Mouse (Mus musculus): Measurements from ENCODE around the gene Pakap.

The Pakap gene

DNA sequence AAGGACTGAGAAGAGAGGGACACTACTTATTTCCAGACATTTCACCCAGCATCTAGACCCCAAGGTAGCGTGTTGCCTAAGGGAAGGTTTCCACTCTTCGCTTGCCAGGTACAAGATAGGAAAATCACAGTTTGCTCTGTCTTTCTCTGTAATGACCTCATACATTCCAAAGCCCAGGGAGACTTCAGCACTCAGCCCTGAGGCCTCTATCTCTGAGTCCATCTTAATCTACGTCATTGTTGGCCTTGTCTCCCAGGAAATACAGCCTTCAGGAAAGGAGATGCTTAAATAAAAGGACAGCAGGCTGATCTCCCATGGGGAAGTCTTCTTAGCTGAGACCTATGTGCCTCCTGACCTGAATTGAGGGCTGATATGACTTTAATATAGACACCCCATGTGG, 234.4 kb downstream of the Pakap start:
- no peak for DNase-seq (ENCODE audit: low spot score)

DNA sequence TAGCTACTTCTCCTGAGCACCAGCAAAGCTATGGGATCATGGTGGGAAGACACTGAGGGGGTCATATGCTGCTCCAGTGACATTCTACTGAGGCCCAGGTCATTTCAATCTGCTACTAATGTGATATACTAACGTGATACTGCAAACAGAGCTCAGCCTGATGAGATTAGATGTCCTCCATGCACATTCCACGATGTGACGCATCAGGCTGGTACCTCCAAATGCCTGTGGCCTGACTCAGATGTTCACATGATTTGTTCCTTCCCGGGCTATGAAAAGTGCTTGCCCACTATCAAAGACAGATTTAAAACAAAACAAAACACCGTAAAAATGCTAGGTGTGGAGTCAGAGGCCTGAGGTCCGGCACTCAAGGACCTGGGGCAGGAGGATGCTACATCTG, 236.9 kb downstream of the Pakap start:
- no peak for DNase-seq (ENCODE audit: low spot score)

DNA sequence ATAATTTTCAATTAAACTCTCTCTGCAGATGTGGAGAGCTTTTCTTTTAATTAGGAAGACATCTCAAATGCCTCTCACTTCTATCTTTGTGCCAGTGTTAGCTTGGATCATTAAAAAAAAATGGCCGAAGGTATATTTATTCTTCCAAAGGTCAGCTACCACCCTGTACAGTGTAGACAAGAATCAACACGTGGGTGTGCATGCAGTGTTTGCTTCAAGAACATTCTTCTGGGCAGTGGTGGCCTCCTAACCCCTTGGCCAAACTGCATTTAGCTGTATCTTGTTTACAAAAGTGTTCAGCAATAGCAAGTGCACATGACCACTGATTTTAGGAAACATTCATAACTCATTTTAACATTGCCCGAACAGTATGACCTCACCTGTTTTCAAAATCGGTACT, 241.5 kb downstream of the Pakap start:
- DNase-seq (ENCODE audit: low spot score): no peak

DNA sequence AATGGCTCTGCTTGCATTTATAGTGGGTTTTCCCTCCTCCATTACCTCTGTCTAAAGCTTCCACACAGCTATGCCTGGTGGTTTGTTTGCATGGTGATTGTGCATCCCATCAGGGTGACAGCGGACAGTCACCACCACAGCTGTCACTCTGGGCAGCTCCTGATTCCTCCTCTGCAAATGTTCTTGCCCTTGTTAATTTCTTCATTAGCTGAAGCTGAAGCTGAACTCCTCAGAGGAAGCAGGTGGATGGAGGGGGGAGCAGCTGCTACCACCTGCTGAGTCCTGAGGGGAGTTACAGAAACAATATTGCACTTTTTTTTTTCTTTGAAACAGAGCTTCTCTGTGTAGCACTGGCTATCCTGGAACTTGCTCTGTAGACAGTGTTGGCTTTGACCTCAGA, 244.1 kb downstream of the Pakap start:
- no peak for DNase-seq (ENCODE audit: low spot score)

DNA sequence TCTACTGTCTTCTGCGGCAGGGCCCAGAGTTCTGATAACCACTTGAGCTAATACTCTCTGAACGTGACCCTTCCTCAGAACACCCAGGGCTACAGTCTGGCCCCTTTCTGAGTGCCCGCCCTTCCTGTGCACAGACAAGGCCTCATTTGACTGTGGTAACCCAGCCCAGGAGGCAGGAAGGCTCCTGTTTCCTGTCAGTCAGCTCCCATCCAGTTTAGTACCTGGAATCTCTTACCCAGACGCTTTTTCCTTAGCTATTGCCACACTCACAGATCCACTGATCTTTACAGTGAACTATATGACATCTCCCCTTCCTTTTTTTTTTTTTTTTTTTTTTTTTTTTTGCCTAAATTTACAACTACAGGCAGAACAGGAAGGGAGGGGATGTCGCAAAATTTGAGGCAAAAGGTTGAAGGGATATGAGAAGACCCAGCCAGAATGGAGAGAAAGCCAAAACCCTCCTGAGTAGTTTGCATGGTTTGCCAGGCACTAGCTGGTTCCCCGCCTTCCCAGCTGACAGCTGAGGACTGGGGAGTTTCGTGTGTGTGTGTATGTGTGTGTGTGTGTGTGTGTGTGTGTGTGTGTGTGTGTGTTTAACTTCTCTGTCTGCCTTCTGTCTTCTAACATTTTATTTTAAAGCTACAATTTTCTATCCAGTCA, 245.1 kb downstream of the Pakap start:
- DNase-seq (ENCODE audit: low spot score): no peak

DNA sequence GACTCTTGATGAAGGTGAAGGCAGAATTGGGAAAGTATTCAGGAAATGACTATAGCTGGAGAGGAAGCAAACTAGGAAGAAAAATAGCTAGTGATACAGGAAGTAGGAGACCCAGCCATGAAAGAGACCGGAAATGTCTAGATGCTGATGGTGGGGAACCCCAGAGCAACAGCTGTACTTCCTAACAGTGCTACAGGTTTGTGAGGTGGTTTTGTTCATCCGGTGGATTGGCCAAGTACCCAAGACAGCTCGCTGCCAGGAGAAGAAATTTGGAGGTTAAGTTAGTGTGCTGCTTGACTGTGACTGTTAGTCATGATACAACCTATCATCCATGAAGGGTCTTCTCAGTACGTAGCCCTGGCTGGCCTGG, 245.6 kb downstream of the Pakap start:
- no peak for DNase-seq (ENCODE audit: low spot score)

DNA sequence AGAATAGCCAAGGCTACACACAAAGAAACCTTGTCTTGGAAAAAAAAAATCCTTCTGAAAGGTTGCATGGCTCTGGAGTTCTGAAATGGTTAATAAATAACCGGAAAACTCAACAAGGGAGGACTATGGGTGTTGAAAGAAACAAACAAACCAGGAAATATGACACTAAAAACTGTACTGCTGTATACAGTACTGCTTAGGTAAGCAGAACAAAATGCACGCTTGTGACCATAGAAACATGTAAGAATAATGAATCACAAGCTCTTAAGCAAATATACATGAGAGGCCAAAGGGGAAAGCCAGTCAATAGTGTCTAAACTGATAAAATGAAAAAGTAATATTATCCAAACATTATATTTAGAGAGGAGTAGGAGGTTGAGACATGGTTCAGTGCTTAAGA, 247.4 kb downstream of the Pakap start:
- no peak for DNase-seq (ENCODE audit: low spot score)

DNA sequence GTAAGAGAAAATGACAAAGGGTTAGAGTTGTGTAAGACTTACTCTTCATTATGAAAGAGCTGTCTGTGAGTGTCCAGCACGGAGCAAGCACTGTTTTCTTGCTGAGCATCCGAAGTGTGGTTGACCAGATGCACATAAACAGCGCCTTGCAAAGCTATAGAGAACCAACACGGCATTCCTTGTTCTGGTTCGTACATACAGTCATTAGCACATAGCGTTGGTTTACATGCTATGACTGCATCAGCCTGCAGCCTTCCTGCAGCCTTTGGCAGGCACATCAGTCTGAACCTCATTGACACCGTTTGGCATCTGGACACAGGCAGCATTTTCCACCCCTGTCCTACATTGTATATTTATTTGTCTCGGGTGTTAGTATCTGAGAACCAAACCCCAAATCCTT, 248.2 kb downstream of the Pakap start:
- no peak for DNase-seq (ENCODE audit: low spot score)

DNA sequence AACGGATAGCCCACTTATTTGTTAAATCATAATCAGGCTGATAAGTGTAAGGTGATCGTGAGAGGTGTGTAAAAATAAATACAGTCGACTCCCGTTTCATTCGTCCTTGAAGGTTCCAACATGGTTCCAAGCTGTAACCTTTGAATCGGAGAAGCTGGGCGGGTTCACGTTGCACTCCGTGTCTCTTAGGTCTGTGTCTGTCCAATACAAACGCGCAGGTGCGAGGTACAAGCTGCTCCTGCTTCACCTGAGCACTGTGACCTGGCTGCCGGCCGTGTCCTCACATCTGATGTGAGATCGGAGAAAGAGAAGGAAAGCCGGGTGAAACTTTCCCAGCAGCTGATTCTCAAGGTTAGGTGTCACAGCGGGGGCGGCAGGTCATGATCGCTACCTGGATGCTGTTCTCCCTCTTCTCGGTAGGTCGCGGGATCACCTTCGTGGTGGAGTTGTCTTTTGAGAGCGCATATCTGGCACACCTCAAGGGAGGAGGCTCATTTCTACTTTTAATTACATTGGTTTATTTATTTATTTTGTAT, 252.9 kb downstream of the Pakap start:
- no peak for DNase-seq (ENCODE audit: low spot score)

DNA sequence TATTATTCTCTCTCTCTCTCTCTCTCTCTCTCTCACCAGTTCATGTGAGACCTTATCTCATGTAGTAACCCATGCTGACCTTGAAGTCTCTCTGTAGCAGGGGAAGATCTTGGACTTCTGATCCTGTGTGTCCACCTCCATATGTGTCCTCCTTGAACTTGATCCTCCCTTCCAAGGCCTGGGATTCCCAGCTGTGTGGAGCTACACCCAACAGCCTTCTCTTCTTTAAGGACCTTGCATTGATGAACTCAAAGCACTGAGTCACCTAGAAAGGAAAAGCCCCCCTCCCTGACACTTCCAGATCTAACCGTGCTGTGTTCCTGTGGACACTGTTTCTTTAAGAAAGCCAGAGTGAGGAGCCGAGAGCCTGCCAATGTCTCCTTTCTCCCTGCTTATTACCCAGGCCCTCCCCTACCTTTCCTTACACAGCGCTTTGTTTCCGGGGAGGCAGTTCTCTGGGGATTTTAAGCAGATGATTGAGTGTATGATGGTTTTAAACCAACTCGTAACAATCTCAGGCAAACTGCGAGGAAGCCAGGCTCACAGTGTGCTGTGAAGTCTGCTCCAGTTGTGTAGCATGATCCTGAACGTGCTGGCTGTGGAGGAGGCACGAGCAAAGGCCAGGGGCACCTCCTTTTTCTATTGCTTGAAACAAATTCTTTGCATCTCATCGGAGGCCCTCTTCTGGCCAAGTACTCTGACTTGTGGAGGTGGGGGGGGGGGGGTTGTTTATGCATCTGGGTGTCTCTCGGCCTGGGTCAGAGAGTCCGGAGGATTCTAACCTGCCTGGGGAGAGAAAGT, 253.8 kb downstream of the Pakap start:
- no peak for DNase-seq (ENCODE audit: low spot score)

DNA sequence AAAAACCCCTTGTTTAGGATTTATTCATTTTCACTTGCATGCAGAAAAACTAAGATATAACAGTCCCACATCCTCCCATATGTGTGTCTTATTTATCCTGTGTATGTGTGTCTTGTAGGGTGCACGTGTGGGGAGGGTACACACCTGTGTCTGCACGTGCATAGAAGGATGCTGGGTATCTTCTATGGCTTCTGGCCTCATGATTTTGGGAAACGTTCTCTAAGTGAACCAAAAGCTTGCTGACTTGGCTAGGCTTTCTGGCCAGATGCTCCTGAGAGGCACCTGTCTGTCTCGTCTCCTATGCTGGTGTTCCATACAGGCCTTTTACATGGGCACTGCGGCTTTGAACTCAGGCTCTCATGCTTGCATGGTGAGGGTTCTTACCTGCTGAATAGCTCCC, 254.7 kb downstream of the Pakap start:
- no peak for DNase-seq (ENCODE audit: low spot score)

DNA sequence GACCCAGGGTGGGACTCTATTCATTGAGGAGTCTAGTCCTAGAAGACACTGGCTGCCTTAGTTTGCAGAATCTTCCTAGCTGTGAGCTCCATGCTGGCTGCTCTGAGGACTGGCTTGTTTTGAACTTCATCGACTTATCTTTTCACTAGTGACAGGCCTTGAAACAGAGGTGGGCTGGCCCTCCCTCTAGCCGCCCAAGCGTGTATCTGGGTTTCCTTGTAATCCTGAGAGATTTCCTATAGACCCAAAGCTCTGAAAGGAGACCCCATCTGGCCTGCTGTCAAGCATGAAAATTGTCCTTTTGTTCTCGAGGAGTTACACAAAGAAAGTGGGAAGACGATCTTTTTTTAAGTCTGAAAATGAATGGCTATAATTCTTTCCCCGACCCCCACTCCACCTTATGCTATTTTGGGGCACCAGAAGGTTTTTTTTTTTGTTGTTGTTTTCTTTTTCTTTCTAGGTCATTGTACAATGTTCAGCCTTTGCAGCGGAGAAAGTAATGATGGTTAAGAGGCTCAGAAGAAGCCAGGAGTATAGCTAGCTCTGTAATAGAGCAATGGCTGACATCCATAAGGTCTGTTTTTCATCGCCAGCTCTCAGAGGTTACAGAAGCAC, 256.8 kb downstream of the Pakap start:
- no peak for DNase-seq (ENCODE audit: low spot score)

DNA sequence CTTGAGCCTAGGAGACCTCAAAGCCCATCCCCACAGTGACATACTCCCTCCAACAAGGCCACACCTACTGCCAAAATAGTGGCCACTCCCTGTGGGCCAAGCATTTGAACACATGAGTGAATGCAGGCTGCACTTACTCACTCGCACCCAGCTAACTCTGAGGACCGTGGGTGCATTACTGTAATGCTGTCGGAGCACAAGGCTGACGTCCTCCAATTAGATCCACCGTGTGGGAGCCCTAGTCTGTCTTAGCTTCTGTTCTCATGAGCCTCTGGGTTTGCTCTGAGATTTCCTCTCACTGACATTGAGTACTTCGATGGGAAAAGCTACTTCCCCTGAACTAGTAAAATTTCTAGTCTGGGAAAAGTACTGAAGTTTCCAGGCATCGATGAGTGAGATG, 258.3 kb downstream of the Pakap start:
- DNase-seq (ENCODE audit: low spot score): no peak

DNA sequence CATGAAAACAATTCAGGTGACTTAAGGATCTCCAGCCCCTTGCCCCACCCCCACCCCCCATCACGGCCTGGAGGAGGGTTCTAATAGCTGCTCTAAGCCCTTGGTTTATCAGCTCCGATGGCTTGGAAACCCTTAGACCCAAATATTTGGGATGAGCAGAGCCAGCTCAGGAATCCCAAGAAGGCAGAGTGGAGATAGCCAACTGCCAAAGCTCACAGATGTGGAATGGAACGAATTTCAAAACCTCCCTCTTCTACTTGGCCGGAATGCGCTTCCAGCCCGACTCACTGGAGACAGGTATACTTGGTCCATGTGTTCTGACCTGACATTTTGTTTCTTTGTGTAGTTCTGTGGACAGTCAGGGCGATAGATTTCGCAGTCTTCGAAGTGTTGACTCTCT, 261.2 kb downstream of the Pakap start:
- DNase-seq (ENCODE audit: low spot score): no peak

DNA sequence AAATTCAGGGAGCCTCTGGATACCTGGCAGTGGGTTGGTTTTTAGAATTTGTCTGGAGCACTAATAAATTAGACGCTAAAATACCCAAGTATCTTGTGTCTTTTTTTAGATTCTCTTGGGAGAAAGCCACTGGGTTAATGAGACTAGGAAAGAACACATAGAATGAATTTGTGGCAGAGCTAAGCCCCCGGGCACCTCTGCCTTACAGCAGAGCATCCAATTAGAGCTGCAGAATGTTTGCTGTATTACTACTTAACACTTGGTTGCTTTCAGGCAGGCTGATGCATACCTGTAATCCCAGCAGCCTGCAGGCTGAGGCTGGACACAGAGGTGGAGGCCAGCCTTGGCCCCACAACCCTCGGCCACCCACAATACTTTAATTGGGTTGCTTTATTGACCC, 261.8 kb downstream of the Pakap start:
- no peak for DNase-seq (ENCODE audit: low spot score)

DNA sequence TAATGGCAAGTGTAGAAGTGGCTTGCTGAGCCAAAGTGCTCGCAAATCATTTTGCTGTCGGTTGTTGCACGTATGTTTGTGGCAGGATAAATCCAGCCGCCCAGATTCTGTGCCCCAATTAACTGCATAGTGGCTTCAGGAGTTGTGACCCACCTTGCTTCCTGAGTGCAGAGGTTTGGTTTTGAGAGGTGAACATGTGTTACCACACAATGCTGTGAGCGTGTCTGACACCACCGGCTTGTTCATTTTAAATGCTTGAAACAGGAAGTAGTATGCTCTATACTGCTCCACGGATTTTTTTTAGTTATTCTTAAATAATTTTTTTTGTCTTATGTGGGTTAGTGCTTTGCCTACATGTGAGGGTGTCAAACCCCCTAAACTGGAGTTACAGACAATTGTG, 264.3 kb downstream of the Pakap start:
- no peak for DNase-seq (ENCODE audit: low spot score)

DNA sequence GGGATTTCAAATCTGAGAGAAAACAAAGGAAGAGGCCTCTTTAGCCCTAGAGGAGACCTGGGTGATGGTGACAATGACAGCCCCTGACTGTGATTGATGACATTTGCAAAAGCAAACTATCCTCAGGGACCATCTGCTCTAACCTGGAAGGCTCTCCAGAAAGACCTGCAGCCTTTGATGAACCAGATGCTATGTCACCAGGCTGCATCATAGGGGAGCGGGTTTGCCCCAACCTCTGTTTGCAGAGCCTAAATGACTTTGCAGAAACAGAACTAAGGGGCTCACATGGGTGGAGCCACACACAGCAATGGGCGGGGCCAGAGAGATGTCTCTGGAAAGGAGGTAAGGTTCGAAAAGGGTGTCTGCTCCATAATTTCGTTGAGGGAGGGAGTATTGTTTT, 265.1 kb downstream of the Pakap start:
- no peak for DNase-seq (ENCODE audit: low spot score)

DNA sequence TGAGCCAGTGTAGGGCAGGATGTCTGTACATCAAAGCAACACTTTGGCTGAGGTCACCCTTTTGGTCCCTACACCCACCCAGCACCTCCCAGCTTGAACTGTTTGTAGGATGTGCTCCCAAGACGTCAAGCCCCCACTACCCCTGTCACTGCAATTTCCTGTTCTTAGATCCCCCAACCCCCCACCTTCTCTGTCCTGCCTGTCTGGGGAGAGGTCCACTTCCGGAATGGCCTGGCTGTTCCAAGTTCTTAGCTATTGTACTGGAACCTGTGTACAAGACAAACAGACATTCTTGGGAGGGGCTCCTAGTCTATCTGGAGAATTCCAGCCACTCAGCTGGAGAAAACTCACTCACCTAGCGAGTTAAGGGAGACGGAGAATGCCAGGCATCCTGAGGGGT, 266.2 kb downstream of the Pakap start:
- DNase-seq (ENCODE audit: low spot score): no peak

DNA sequence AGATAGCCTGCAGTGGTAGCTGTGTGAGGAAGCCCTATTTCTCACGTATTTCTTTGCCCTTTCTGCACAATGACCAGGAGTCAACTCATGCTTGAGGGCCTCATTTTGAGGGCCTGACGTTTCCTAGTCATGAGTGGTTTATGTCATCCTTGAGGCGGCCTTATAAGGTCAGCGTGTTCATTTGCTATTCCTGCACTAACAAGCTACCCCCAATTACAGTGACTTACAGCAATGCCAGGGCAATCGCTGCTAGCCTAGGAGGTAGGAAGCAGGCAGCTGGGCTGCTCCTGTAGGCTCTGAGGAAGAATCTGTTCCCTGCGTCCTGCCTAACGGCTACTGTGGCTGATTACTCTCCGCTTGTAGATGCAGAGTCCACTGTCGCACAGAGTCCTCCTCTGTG, 269.1 kb downstream of the Pakap start:
- DNase-seq (ENCODE audit: low spot score): no peak

DNA sequence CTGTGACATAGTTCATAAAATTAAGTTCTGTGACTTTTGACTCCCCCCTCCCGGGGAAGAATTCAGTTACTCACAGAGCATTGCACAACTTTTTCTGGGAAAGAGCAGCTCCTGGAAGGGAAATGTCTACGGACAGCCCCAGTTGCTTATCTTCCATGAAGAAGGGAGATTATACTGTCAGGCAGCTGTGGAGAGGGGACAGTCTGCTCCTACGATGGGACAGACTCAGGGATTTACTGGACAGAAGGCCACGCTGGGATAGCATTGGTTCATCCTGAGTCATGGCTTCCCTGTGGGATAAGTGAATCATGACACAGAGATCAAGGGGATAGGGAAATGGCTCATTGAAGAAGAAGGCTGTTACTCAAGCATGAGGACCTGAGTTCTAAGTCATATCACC, 271.4 kb downstream of the Pakap start:
- no peak for DNase-seq (ENCODE audit: low spot score)

DNA sequence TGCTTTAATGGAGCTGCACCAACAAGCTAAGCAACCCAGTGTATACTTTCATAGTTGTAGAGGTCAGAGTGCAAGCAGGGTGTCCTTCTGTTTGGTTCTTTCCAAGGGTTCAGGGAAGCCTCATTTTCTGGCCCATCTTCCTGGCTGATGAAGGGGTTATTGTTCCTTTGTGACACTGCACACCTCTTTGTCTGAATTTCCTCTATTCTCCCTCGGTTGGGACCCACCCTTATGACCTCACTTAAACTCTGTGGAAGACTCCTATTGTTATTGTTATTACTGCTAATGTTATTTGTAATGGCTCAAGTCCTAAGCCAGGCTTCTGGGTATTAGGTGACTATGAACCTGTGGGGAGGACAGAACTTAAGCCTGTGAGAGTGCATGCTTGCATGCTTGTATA, 273.9 kb downstream of the Pakap start:
- no peak for DNase-seq (ENCODE audit: low spot score)

DNA sequence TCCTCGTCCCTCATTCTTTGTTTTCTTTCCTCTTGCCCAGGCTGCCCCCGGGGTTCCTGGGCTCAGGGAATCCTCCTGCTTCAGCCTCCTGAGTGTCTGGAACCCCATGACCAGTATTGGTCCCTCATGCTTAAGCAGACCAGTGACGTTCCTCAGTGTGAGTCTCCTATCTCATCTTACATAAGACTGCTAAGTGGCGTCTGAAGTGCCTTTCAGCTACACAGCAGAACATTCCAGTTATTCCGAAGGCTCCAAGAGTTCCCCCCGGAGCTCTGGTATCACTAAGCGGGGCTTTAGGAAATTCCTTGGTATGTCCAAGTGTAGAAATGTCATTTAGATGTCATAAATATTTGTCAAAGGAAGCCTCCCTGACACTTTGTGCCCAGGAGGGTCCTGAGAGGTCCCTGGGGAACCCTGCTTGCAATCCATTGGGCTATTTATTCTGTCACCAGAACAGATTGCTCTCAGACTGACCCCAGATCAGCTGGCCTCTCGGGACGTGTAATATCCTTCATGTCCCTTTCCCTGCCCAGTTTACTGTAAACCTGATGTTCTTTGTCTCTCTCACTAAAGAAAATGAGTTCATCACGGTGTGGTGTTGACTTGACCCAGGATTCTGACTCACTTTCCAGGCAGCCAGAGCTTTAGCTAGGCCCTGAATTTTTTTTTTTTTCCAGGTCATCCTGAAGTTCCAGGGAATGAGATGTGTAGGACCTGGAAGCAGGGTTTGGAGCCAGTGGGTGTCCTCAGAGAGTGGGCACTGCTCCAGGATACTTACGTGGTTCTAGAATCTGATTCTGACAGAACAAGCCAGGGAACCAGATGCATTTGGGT, 274.7 kb downstream of the Pakap start:
- DNase-seq (ENCODE audit: low spot score): no peak

Measured in ovary, postnatal 14 days (tissue).